16 mouse cellular contexts compared by ENCODE assay signal in genomic region chr16:42649767-42650166, GRCm38 (mm10).
A peak's percentile ranks its signal among the peaks of the same experiment; 100 is the strongest.
DNase-seq lines count a peak whose midpoint lies in the region; ATAC-seq lines count a peak whose summit lies in the region.
"Had no signal": no experiment of that assay in that cellular context is flagged by ENCODE, and none has a peak within 500 bp of the region (broad histone marks: within the 10 kb centered on the region; RNA-seq: fewer than 3 reads in every experiment).

No protein-coding gene starts in this region.

- H3K4me3 ChIP-seq in forebrain, embryonic 12.5 days (replicated peaks) = no peak overlapping the region
- H3K4me3 ChIP-seq in forebrain, embryonic 11.5 days (ENCODE audit: low read depth, low read length) = no peak overlapping the region
- H3K4me3 ChIP-seq in midbrain, embryonic 12.5 days = no peak overlapping the region

- 0 out of 2 replicates have a peak, but pooled peaks cover 5% of the 10 kb centered on the region for H3K9me3 ChIP-seq in forebrain, embryonic 12.5 days
- no peaks in the 10 kb centered on the region for H3K9me3 ChIP-seq in forebrain, embryonic 11.5 days (ENCODE audit: control insufficient read depth, low read length)
- H3K9me3 ChIP-seq in midbrain, embryonic 12.5 days = 0 out of 2 replicates have a peak, but pooled peaks cover 6% of the 10 kb centered on the region

- H3K36me3 ChIP-seq in forebrain, embryonic 12.5 days (replicated peaks) = no peaks in the 10 kb centered on the region
- no peaks in the 10 kb centered on the region for H3K36me3 ChIP-seq in forebrain, embryonic 11.5 days (ENCODE audit: control insufficient read depth, insufficient read depth, low read length)
- no peaks in the 10 kb centered on the region for H3K36me3 ChIP-seq in midbrain, embryonic 12.5 days

- WGBS in forebrain, embryonic 12.5 days = 69% methylated on average over 5 of the region's 5 CpGs
- 81% methylated on average over 5 of the region's 5 CpGs for WGBS in forebrain, embryonic 11.5 days
- WGBS in midbrain, embryonic 12.5 days = 72% methylated on average over 5 of the region's 5 CpGs

- no peak overlapping the region for H3K9ac ChIP-seq in forebrain, embryonic 12.5 days
- H3K9ac ChIP-seq in forebrain, embryonic 11.5 days (ENCODE audit: low read length) = no peak overlapping the region
- H3K9ac ChIP-seq in midbrain, embryonic 12.5 days (replicated peaks) = no peak overlapping the region

- no peak overlapping the region for H3K27ac ChIP-seq in forebrain, embryonic 12.5 days
- H3K27ac ChIP-seq in forebrain, embryonic 11.5 days (ENCODE audit: low read depth, low read length) = no peak overlapping the region
- H3K27ac ChIP-seq in midbrain, embryonic 12.5 days (replicated peaks) = peak overlapping the region; percentile 11; the same call in 1 of the 2 replicates

- no peaks in the 10 kb centered on the region for H3K27me3 ChIP-seq in forebrain, embryonic 12.5 days
- H3K27me3 ChIP-seq in forebrain, embryonic 11.5 days (ENCODE audit: control insufficient read depth, insufficient read depth, low read length) = no peaks in the 10 kb centered on the region
- H3K27me3 ChIP-seq in midbrain, embryonic 12.5 days = no peaks in the 10 kb centered on the region

- peaks cover 3% of the 10 kb centered on the region; the same call in 1 of the 2 replicates for H3K4me1 ChIP-seq in forebrain, embryonic 12.5 days
- H3K4me1 ChIP-seq in forebrain, embryonic 11.5 days (replicated peaks; ENCODE audit: control insufficient read depth, insufficient read depth, low read length) = no peaks in the 10 kb centered on the region
- H3K4me1 ChIP-seq in midbrain, embryonic 12.5 days = peaks cover 5% of the 10 kb centered on the region; the same call in 1 of the 2 replicates

- no peak overlapping the region for H3K4me2 ChIP-seq in forebrain, embryonic 12.5 days
- no peak overlapping the region for H3K4me2 ChIP-seq in forebrain, embryonic 11.5 days (ENCODE audit: low read depth, low read length, severe bottlenecking)
- no peak overlapping the region for H3K4me2 ChIP-seq in midbrain, embryonic 12.5 days (replicated peaks)
- H3K4me2 ChIP-seq: heart, embryonic 11.5 days; liver, embryonic 11.5 days had no signal

- intact Hi-C loops in left cerebral cortex, postnatal 4 days (cut with DNase I) = no loop called here

- ATAC-seq in forebrain, embryonic 12.5 days (ENCODE audit: low FRiP score) = 0 out of 2 replicates have a peak, but pooled peaks have one; percentile 36
- no peak for ATAC-seq in forebrain, embryonic 11.5 days (replicated peaks; ENCODE audit: low FRiP score)
- ATAC-seq in midbrain, embryonic 12.5 days (ENCODE audit: low FRiP score, low read depth) = 0 out of 2 replicates have a peak, but pooled peaks have one; percentile 38

- no peak for DNase-seq in forebrain, embryonic 11.5 days (ENCODE audit: low spot score)
- peak; percentile 2 for DNase-seq in left cerebral cortex, postnatal 4 days
- no peak for DNase-seq in left cerebral cortex, adult 8-10 months (ENCODE audit: low spot score in 2 of 2)
- DNase-seq in embryo, embryonic 11 days = peak; percentile 9
- no peak for DNase-seq in gastrocnemius, adult 18-20 months (ENCODE audit: low spot score)
- no peak for DNase-seq in kidney, postnatal 10 days
- DNase-seq: adrenal gland, adult 2 months; cerebellum, adult 11 months; cerebellum, postnatal 36 days; layer of hippocampus, postnatal 36 days; lung, adult 2 months; thymus, postnatal 4 days had no signal

Comparison
In these comparisons a context has a peak if more than half of its experiments do, and no peak if none do; other contexts are left out.
1. DNase-seq: peak in left cerebral cortex, postnatal 4 days (single experiment) and embryo, embryonic 11 days (single experiment); none in forebrain, embryonic 11.5 days (single experiment), left cerebral cortex, adult 8-10 months (0 of 2), gastrocnemius, adult 18-20 months (single experiment) and kidney, postnatal 10 days (single experiment).